Mouse (Mus musculus) heart, adult 2 months (tissue): Measurements from ENCODE around the gene Gm20937. TPM values are rescaled to one million over a fixed set of nuclear protein-coding genes. Genes with fewer than 3 reads are reported as not detected.
"Not testable (repeated sequence)": the region's sequence is repeated elsewhere in the genome, so short reads cannot be mapped to it uniquely, and the experiment has no call there.

ENCODE experiments used
- DNase-seq, 2 experiments: peaks; one replicate each; pipeline ENCODE4 v3.0.0; 2021
- H3K27ac ChIP-seq: fragments of 200-600 bp; 2 replicates; pipeline ENCODE4 v1.8.1; 2022
- H3K27me3 ChIP-seq: fragments of 200-500 bp; 2 replicates; pipeline ENCODE4 v1.6.1; 2012; ENCODE audit warnings: mild to moderate bottlenecking, low read length, inconsistent platforms, mixed read lengths; ENCODE audit not compliant: control insufficient read depth, insufficient read depth
- H3K36me3 ChIP-seq: fragments of 200-500 bp; 2 replicates; pipeline ENCODE4 v1.6.1; 2012; ENCODE audit warnings: low read length, inconsistent platforms; ENCODE audit not compliant: control insufficient read depth, insufficient read depth
- H3K4me1 ChIP-seq: fragments of 200-500 bp; 2 replicates; pipeline ENCODE4 v1.6.1; 2011; ENCODE audit warnings: low read length; ENCODE audit not compliant: control insufficient read depth, insufficient read depth
- H3K4me3 ChIP-seq: fragments of 200-600 bp; 2 replicates; pipeline ENCODE4 v1.8.1; 2022
- H3K79me2 ChIP-seq: fragments of 200-500 bp; replicated peaks from 2 replicates; pipeline ENCODE4 v1.6.1; 2012; ENCODE audit warnings: mild to moderate bottlenecking, inconsistent platforms, low read length, moderate library complexity, mixed read lengths; ENCODE audit not compliant: control insufficient read depth, insufficient read depth
- H3K9ac ChIP-seq: fragments of 200-500 bp; 2 replicates; pipeline ENCODE4 v1.6.1; 2012; ENCODE audit warnings: low read depth, mild to moderate bottlenecking, control low read depth, inconsistent platforms, low read length, mixed read lengths
- WGBS: fragments of 180-500 bp; shearing (Covaris S2); methylation state at CpG from one replicate; pipeline ENCODE4 v1.1.7; 2018; 5-methylcytosine and 5-hydroxymethylcytosine counted together
- intact Hi-C: fragments of 180-260 bp; cut with DNase I; formaldehyde crosslinking; loops from one replicate; pipeline ENCODE4 v1.15.1; 2025
- long read RNA-seq: library from polyadenylated mRNA; stranded (forward); transcript quantifications from one replicate; pipeline ENCODE4 v2.0.0, GENCODE M21; 2021
- polyA plus RNA-seq: library from polyadenylated mRNA; depleted of rRNA; stranded (reverse); fragments of >200 nt; gene quantifications from 2 replicates; pipeline ENCODE4 v1.2.3, GENCODE M21; 2012; rRNA removed
- total RNA-seq, 2 experiments: library from RNA; stranded (reverse); gene quantifications; 2 replicates each; pipeline ENCODE4 v1.2.3; 2021

Gene Gm20937
- total RNA-seq (not detected), polyA plus RNA-seq (not detected in 2 replicates)
- long read RNA-seq, result 0 reads

GRCm38 (mm10) chrY:68294798-68295197 lies at the start of gene Gm20937:
TSS of gene Gm20937 (minus strand) at chrY:68294898.
- intact Hi-C loops, H3K27me3 ChIP-seq, H3K4me3 ChIP-seq, H3K36me3 ChIP-seq, H3K27ac ChIP-seq, H3K9ac ChIP-seq, H3K4me1 ChIP-seq, H3K79me2 ChIP-seq, DNase-seq: not testable (repeated sequence)
- WGBS, result no CpG with 5 or more reads among the region's 6 CpGs

Other genes starting within 250 kb of the Gm20937 start
- gene Gm20816, start 243.1 kb upstream of the Gm20937 start, total RNA-seq, result not detected
- gene Gm20816, start 243.1 kb upstream of the Gm20937 start, polyA plus RNA-seq, result not detected in 2 replicates